Mouse (Mus musculus) heart, embryonic 15.5 days (tissue): ENCODE measurements around the gene Gm10306. TPM values are rescaled to one million over a fixed set of nuclear protein-coding genes. Genes with fewer than 3 reads are reported as not detected.

Experiments
- ATAC-seq: fragments of 200-750 bp; cut with Nextera tagmentation; replicated peaks from 2 replicates; pipeline ENCODE4 v1.8.0; 2017; ENCODE audit warnings: low read depth, moderate TSS enrichment; ENCODE audit not compliant: insufficient number of reproducible peaks, insufficient read depth, low FRiP score
- H3K27ac ChIP-seq: fragments of 300-500 bp; sonication (generic); 2 replicates; pipeline ENCODE4 v1.5.1; 2015; ENCODE audit warnings: mild to moderate bottlenecking, inconsistent platforms
- H3K27me3 ChIP-seq: fragments of 300-500 bp; sonication (generic); 2 replicates; pipeline ENCODE4 v1.6.1; 2015; ENCODE audit warnings: inconsistent platforms
- H3K36me3 ChIP-seq: fragments of 300-500 bp; sonication (generic); 2 replicates; pipeline ENCODE4 v1.6.1; 2015; ENCODE audit warnings: mild to moderate bottlenecking, inconsistent platforms
- H3K4me1 ChIP-seq: fragments of 300-500 bp; sonication (generic); replicated peaks from 2 replicates; pipeline ENCODE4 v1.6.1; 2015; ENCODE audit warnings: inconsistent platforms
- H3K4me2 ChIP-seq: fragments of 300-500 bp; sonication (generic); 2 replicates; pipeline ENCODE4 v1.6.1; 2015; ENCODE audit warnings: inconsistent platforms, mild to moderate bottlenecking, moderate library complexity
- H3K4me3 ChIP-seq: fragments of 300-500 bp; sonication (generic); 2 replicates; pipeline ENCODE4 v1.5.1; 2015; ENCODE audit warnings: mild to moderate bottlenecking, inconsistent platforms
- H3K9ac ChIP-seq: fragments of 300-500 bp; sonication (generic); 2 replicates; pipeline ENCODE4 v1.6.1; 2015; ENCODE audit warnings: mild to moderate bottlenecking, inconsistent platforms
- H3K9me3 ChIP-seq: fragments of 300-500 bp; sonication (generic); replicated peaks from 2 replicates; pipeline ENCODE4 v1.6.1; 2016; ENCODE audit warnings: inconsistent platforms
- WGBS: fragments of 180-500 bp; shearing (Covaris S2); methylation state at CpG from one replicate; pipeline ENCODE4 v1.1.7; 2015; ENCODE audit warnings: mixed read lengths; 5-methylcytosine and 5-hydroxymethylcytosine counted together
- polyA plus RNA-seq: library from polyadenylated mRNA; unstranded; fragments of >200 nt; fragmentation: Nextera tagmentation; extraction: Ambion mirVana; gene quantifications from 2 replicates; pipeline ENCODE4 v1.2.1, GENCODE M21; 2015

Gm10306 gene
- not detected in 2 replicates for polyA plus RNA-seq

- WGBS, result 1% methylated on average over 75 of the region's 83 CpGs
Measured at GRCm38 (mm10) chr4:94556265-94557054, at the start of gene Gm10306, which contains the start of gene Caap1. Gene Gm10306, plus strand, starts transcription at chr4:94556546. Gene Caap1, minus strand, starts transcription at chr4:94556796.

DNA sequence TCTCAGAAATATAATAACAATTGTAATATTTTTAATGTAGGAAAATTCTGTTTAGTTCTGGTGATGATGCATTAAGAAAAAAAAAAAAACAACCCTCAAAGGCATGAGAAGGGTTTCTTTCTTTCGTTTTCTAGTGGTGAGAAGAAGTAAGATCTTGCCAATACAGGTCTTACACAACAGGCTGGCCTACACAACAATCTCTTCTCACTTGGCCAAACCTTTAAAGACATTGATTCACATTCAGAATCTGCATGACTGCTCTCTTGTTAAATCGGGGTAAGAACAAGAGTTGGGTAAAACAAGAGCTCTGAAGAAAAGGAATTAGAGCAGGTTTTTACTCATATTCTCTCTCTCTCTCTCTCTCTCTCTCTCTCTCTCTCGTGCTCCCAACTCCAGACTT is 41.0 kb upstream of the Gm10306 start:
- no peaks in the 10 kb centered on the region for H3K4me1 ChIP-seq
- H3K9me3 ChIP-seq, result no peaks in the 10 kb centered on the region
- no peak overlapping the region for H3K9ac ChIP-seq
- no peaks in the 10 kb centered on the region for H3K27me3 ChIP-seq
- WGBS, result 85% methylated on average over 3 of the region's 3 CpGs
- ATAC-seq, result no peak
- H3K4me2 ChIP-seq, result no peak overlapping the region
- H3K27ac ChIP-seq, result no peak overlapping the region
- H3K36me3 ChIP-seq, result no peaks in the 10 kb centered on the region
- H3K4me3 ChIP-seq, result no peak overlapping the region

More at GRCm38 (mm10) chr4:94556265-94557054, at the start of gene Gm10306, which contains the start of gene Caap1:
- H3K4me1 ChIP-seq, result peaks cover 7% of the 10 kb centered on the region
- H3K27ac ChIP-seq, result peak within 1 kb of the TSS; percentile 75
- H3K9ac ChIP-seq, result peak within 1 kb of the TSS; percentile 88
- ATAC-seq, result peak; percentile 94
- no peaks in the 10 kb centered on the region for H3K27me3 ChIP-seq
- H3K4me3 ChIP-seq, result peak within 1 kb of the TSS; percentile 99
- peak within 1 kb of the TSS; percentile 70 for H3K4me2 ChIP-seq
- H3K9me3 ChIP-seq, result no peaks in the 10 kb centered on the region
- no peaks in the 10 kb centered on the region for H3K36me3 ChIP-seq

DNA sequence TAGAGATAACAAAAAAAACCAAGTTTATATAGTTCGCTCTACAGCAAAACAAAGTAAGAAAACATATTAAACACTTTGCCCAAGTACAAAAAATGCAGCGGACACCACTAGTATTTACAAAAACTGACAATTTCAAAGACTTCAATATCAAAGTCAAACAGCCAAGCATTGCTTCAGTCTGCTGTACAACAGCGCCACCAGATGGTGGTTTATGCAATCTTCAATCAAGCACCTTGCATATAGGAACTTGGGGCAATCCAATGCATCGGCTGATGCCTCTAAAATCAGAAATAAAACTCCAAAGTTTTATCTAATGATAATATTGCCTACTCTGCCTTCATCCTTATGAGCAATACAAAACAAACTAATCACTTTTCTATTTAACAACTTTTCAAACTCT is 38.7 kb upstream of the Gm10306 start:
- H3K27ac ChIP-seq, result no peak overlapping the region
- H3K4me3 ChIP-seq, result no peak overlapping the region
- 60% methylated on average over 4 of the region's 4 CpGs for WGBS
- H3K9me3 ChIP-seq, result no peaks in the 10 kb centered on the region
- ATAC-seq, result no peak
- no peak overlapping the region for H3K4me2 ChIP-seq
- H3K36me3 ChIP-seq, result no peaks in the 10 kb centered on the region
- no peaks in the 10 kb centered on the region for H3K27me3 ChIP-seq
- no peak overlapping the region for H3K9ac ChIP-seq
- H3K4me1 ChIP-seq, result no peaks in the 10 kb centered on the region

DNA sequence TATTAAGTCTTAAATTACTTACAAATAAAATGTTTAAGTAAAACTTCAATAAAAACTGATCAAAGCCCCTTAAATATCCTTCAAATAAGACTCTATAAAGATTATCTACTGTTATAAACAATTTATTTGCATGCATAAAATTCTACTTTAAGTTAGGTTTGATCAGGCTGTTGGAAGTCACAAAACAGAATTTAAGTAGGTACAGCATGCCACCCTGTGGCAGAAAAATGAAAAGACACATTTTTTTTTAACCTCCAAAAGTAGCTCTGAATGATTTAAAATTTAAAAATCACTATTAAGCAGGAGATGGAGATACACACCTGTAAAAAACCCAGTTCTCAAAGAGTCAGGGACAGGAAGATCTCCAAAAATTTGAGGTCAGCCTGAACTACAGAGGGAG is 33.0 kb upstream of the Gm10306 start:
- H3K27ac ChIP-seq, result no peak overlapping the region
- H3K9ac ChIP-seq, result no peak overlapping the region
- no peaks in the 10 kb centered on the region for H3K27me3 ChIP-seq
- H3K9me3 ChIP-seq, result no peaks in the 10 kb centered on the region
- no peak overlapping the region for H3K4me3 ChIP-seq
- no peaks in the 10 kb centered on the region for H3K36me3 ChIP-seq
- no peak overlapping the region for H3K4me2 ChIP-seq
- H3K4me1 ChIP-seq, result no peaks in the 10 kb centered on the region
- ATAC-seq, result no peak

DNA sequence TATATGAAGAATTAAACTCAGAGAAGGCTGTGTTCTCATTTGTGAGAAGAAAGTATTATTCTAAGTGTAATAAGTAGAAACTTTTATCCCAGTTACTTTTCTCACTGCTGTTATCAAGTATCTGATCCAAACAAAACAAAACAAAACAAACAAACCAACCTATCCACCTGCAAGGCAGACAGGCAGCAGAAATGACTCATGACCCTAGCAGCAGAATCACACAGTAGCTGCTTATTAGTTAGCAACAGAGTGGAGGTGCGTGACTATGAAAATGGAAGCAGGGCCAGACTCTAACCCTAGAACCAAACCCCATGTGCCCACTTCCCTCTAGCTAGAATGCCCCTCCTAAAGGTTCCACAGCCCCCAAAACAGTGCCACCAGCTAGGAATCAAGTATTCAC is 26.9 kb upstream of the Gm10306 start:
- ATAC-seq, result no peak
- Histone ChIP-seq H3K4me2 (no peak overlapping the region), H3K4me3 (no peak overlapping the region), H3K4me1 (no peaks in the 10 kb centered on the region), H3K9me3 (no peaks in the 10 kb centered on the region), H3K9ac (no peak overlapping the region), H3K27me3 (no peaks in the 10 kb centered on the region), H3K27ac (no peak overlapping the region), H3K36me3 (0 out of 2 replicates have a peak, but pooled peaks cover 1% of the 10 kb centered on the region)
- WGBS, result 81% methylated on average over 1 of the region's 1 CpGs

DNA sequence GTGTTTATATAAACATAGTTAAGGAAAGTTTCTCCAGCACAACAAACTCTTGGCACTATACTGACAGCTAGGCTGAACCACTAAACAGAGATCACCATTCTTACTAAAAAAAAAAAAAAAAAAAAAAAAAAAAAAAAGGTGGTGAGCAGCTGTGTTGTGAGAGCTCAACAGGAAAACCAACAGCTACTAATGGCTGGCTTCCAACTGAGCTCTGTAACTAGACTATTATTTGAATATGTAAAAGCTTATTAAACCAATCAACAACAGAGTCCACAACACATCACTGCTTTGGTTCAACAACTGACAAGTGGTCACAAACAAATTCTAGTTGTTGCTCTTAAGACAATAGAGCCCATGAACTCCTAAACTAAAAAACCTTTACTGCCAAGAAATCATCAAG is 23.1 kb upstream of the Gm10306 start:
- no peak for ATAC-seq

GRCm38 (mm10) chr4:94543041-94543440 is 13.3 kb upstream of the Gm10306 start:
- WGBS, result 95% methylated on average over 4 of the region's 4 CpGs
- Histone ChIP-seq H3K27ac (no peak overlapping the region), H3K27me3 (no peaks in the 10 kb centered on the region), H3K36me3 (peaks cover 19% of the 10 kb centered on the region), H3K9me3 (no peaks in the 10 kb centered on the region), H3K4me1 (no peaks in the 10 kb centered on the region), H3K4me2 (no peak overlapping the region), H3K4me3 (no peak overlapping the region), H3K9ac (no peak overlapping the region)
- no peak for ATAC-seq

More for the DNA sequence above, 23.1 kb upstream of the Gm10306 start:
- no peaks in the 10 kb centered on the region for H3K9me3 ChIP-seq
- H3K4me1 ChIP-seq, result no peaks in the 10 kb centered on the region
- H3K27ac ChIP-seq, result no peak overlapping the region
- peaks cover 2% of the 10 kb centered on the region; the same call in 1 of the 2 replicates for H3K36me3 ChIP-seq
- no peak overlapping the region for H3K4me2 ChIP-seq
- no peak overlapping the region for H3K9ac ChIP-seq
- H3K4me3 ChIP-seq, result no peak overlapping the region
- no peaks in the 10 kb centered on the region for H3K27me3 ChIP-seq

- no peaks in the 10 kb centered on the region for H3K4me1 ChIP-seq
- no peak overlapping the region for H3K4me2 ChIP-seq
- H3K4me3 ChIP-seq, result no peak overlapping the region
- H3K9me3 ChIP-seq, result no peaks in the 10 kb centered on the region
- H3K27me3 ChIP-seq, result no peaks in the 10 kb centered on the region
- H3K36me3 ChIP-seq, result peaks cover 16% of the 10 kb centered on the region
- WGBS, result 79% methylated on average over 7 of the region's 7 CpGs
- no peak overlapping the region for H3K9ac ChIP-seq
- no peak overlapping the region for H3K27ac ChIP-seq
- ATAC-seq, result no peak
Measured at GRCm38 (mm10) chr4:94544321-94544720, 12.0 kb upstream of the Gm10306 start.

- no peaks in the 10 kb centered on the region for H3K27me3 ChIP-seq
- peaks cover 7% of the 10 kb centered on the region for H3K4me1 ChIP-seq
- no peak overlapping the region for H3K9ac ChIP-seq
- H3K4me3 ChIP-seq, result peak overlapping the region; percentile 99; the same call in 1 of the 2 replicates
- H3K9me3 ChIP-seq, result no peaks in the 10 kb centered on the region
- 90% methylated on average over 5 of the region's 5 CpGs for WGBS
- 0 out of 2 replicates have a peak, but pooled peaks cover 2% of the 10 kb centered on the region for H3K36me3 ChIP-seq
- H3K27ac ChIP-seq, result no peak overlapping the region
- H3K4me2 ChIP-seq, result peak overlapping the region; percentile 70
- ATAC-seq, result no peak
Measured at GRCm38 (mm10) chr4:94554955-94555494, 1.3 kb upstream of the Gm10306 start.

- H3K27ac ChIP-seq, result no peak overlapping the region
- no peak overlapping the region for H3K9ac ChIP-seq
- H3K4me2 ChIP-seq, result peak overlapping the region; percentile 32
- H3K4me3 ChIP-seq, result no peak overlapping the region
- no peaks in the 10 kb centered on the region for H3K36me3 ChIP-seq
- no peak for ATAC-seq
- no peaks in the 10 kb centered on the region for H3K27me3 ChIP-seq
- H3K4me1 ChIP-seq, result peaks cover 7% of the 10 kb centered on the region
- H3K9me3 ChIP-seq, result no peaks in the 10 kb centered on the region
- WGBS, result 76% methylated on average over 7 of the region's 7 CpGs
Measured at GRCm38 (mm10) chr4:94557145-94557544, 799 bp downstream of the Gm10306 start.

GRCm38 (mm10) chr4:94559266-94559665 is 2.9 kb downstream of the Gm10306 start:
- Histone ChIP-seq H3K4me2 (no peak overlapping the region), H3K27ac (no peak overlapping the region), H3K4me1 (peaks cover 7% of the 10 kb centered on the region), H3K9ac (no peak overlapping the region), H3K9me3 (no peaks in the 10 kb centered on the region), H3K27me3 (no peaks in the 10 kb centered on the region), H3K4me3 (no peak overlapping the region), H3K36me3 (no peaks in the 10 kb centered on the region)
- WGBS, result 69% methylated on average over 2 of the region's 2 CpGs
- ATAC-seq, result no peak

DNA sequence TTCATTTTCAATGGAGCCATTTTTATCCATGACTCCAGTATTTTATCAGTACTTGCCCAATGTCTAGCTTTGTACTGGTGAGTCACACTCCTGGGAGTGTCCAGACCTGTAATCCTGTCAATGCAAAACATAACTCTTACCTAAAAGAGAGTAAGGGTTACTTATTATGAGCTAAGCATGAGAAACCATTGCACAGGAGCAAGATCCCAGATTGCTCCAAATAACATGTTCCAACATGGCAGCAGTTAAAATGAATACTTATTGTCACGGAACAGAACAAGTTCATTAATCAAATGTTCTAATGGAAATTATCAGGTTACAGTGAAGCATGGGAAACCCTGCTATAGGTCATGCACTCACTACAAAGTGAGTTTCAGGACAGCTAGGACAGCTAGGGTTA is 4.0 kb downstream of the Gm10306 start:
- Histone ChIP-seq H3K4me2 (no peak overlapping the region), H3K36me3 (no peaks in the 10 kb centered on the region), H3K4me3 (no peak overlapping the region), H3K4me1 (peaks cover 3% of the 10 kb centered on the region), H3K27ac (no peak overlapping the region), H3K27me3 (no peaks in the 10 kb centered on the region), H3K9ac (no peak overlapping the region), H3K9me3 (no peaks in the 10 kb centered on the region)
- no peak for ATAC-seq
- WGBS, result 85% methylated on average over 1 of the region's 1 CpGs
